ENCODE assay signal across 10 mouse cellular contexts in the genomic region with DNA sequence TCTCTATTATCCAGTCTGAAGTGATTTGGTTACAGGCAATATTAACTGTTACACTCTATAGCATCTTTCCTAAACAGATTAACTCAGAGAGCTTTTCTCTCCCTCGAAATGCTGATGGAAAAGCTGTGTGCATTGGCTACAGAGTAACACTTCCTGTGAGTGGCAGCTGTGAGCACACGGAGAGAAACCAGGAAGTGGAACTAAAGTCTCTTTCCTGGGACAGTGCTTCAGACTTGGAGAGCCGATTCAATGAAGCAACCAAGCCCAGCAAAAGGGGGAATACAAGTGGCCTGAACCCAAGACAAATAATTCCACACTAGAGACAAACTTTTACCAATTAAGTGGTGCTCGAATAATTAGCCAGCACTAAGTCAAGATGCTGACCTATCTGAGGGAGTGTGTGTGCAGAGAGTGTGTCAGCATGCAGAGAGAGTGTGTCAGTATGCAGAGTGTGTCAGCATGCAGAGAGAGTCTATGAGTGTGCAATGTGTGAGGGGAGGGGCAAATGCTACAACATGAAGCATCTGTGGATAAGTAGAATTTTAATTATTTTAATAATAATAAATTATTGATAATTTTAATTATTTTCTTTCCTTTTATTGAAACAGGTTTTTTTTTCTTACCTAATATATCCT.
DNase-seq lines count a peak whose midpoint lies in the region; ATAC-seq and TF ChIP-seq lines count a peak whose summit lies in the region.
"Had no signal": no experiment of that assay in that cellular context is flagged by ENCODE, and none has a peak within 500 bp of the region (broad histone marks: within the 10 kb centered on the region; RNA-seq: fewer than 3 reads in every experiment).

No protein-coding gene starts in this region.

- H3K9ac ChIP-seq in heart, embryonic 13.5 days = 0 out of 2 replicates have a peak overlapping the region, but pooled peaks have one; percentile 14
- H3K9ac ChIP-seq in heart, adult 2 months (ENCODE audit: low read depth, low read length) = no peak overlapping the region
- H3K9ac ChIP-seq in liver, embryonic 11.5 days (ENCODE audit: low read depth, low read length) = no peak overlapping the region
- H3K9ac ChIP-seq: liver, embryonic 14.5 days had no signal

- H3K36me3 ChIP-seq in heart, embryonic 13.5 days = no peaks in the 10 kb centered on the region
- H3K36me3 ChIP-seq in heart, adult 2 months (ENCODE audit: control insufficient read depth, insufficient read depth, low read length) = no peaks in the 10 kb centered on the region
- H3K36me3 ChIP-seq in liver, embryonic 11.5 days (ENCODE audit: control insufficient read depth, insufficient read depth, low read length) = no peaks in the 10 kb centered on the region

- H3K9me3 ChIP-seq in heart, embryonic 13.5 days = no peaks in the 10 kb centered on the region
- H3K9me3 ChIP-seq in liver, embryonic 11.5 days (ENCODE audit: control insufficient read depth, low read length) = no peaks in the 10 kb centered on the region

- no peak overlapping the region for H3K4me2 ChIP-seq in heart, embryonic 13.5 days
- no peak overlapping the region for H3K4me2 ChIP-seq in liver, embryonic 11.5 days

- intact Hi-C loops in heart, adult 2 months (cut with DNase I) = no loop called here

- no peak for TF ChIP-seq POLR2A in heart, adult 2 months (IDR thresholded peaks at IDR 0.05; ENCODE audit: insufficient read depth, low read depth, low read length)

- 40% methylated on average over 4 of the region's 4 CpGs for WGBS in heart, embryonic 13.5 days
- 22% methylated on average over 4 of the region's 4 CpGs for WGBS in heart, adult 2 months
- WGBS in liver, embryonic 11.5 days = 31% methylated on average over 4 of the region's 4 CpGs

- H3K27me3 ChIP-seq in heart, embryonic 13.5 days (replicated peaks) = no peaks in the 10 kb centered on the region
- no peaks in the 10 kb centered on the region for H3K27me3 ChIP-seq in heart, adult 2 months (ENCODE audit: control insufficient read depth, insufficient read depth, low read length)
- no peaks in the 10 kb centered on the region for H3K27me3 ChIP-seq in liver, embryonic 11.5 days (replicated peaks; ENCODE audit: control insufficient read depth, insufficient read depth, low read length)

- DNase-seq in heart, adult 2 months = no peak
- DNase-seq in 3T3-L1 (ENCODE audit: low read depth, low spot score) = peak; percentile 20
- peak; percentile 14 for DNase-seq in lung, postnatal 25 days (ENCODE audit: low spot score)
- no peak for DNase-seq in liver, embryonic 11.5 days (ENCODE audit: low spot score)
- DNase-seq in cerebellum, adult 9-11 months = no peak
- DNase-seq in ovary, postnatal 14 days (ENCODE audit: low spot score) = no peak
- DNase-seq: kidney, adult 11 months had no signal

- ATAC-seq in heart, embryonic 13.5 days (ENCODE audit: extremely low read depth, insufficient number of reproducible peaks, low FRiP score, low TSS enrichment) = no peak
- peak; percentile 64 for ATAC-seq in common myeloid progenitor, adult 5-6 weeks (replicated peaks; ENCODE audit: low read depth, poor library complexity, severe bottlenecking)
- no peak for ATAC-seq in liver, embryonic 11.5 days (replicated peaks; ENCODE audit: low FRiP score)

- peak overlapping the region; percentile 12; the same call in 1 of the 2 replicates for H3K27ac ChIP-seq in heart, embryonic 13.5 days (replicated peaks)
- no peak overlapping the region for H3K27ac ChIP-seq in heart, adult 2 months
- no peak overlapping the region for H3K27ac ChIP-seq in liver, embryonic 11.5 days (ENCODE audit: low read depth, low read length)
- H3K27ac ChIP-seq: liver, embryonic 14.5 days had no signal

- H3K79me2 ChIP-seq in heart, adult 2 months (replicated peaks; ENCODE audit: control insufficient read depth, insufficient read depth, low read length) = no peaks in the 10 kb centered on the region

- no peak overlapping the region for H3K4me3 ChIP-seq in heart, embryonic 13.5 days
- no peak overlapping the region for H3K4me3 ChIP-seq in heart, adult 2 months
- H3K4me3 ChIP-seq in liver, embryonic 11.5 days (ENCODE audit: low read depth, low read length) = no peak overlapping the region

- H3K4me1 ChIP-seq in heart, embryonic 13.5 days = peaks cover 15% of the 10 kb centered on the region
- H3K4me1 ChIP-seq in heart, adult 2 months (ENCODE audit: control insufficient read depth, insufficient read depth, low read length) = peaks cover 3% of the 10 kb centered on the region; the same call in 1 of the 2 replicates
- H3K4me1 ChIP-seq in liver, embryonic 11.5 days (replicated peaks; ENCODE audit: control insufficient read depth, insufficient read depth, low read length) = no peaks in the 10 kb centered on the region

- no peak for TF ChIP-seq CTCF in heart, adult 2 months (IDR thresholded peaks at IDR 0.05)

- TF ChIP-seq EP300 in heart, adult 2 months (IDR thresholded peaks at IDR 0.05; ENCODE audit: insufficient read depth, low read depth, low read length) = no peak

Comparison
In these comparisons a context has a peak if more than half of its experiments do, and no peak if none do; other contexts are left out.
1. DNase-seq: peak in 3T3-L1 (single experiment) and lung, postnatal 25 days (single experiment); none in heart, adult 2 months (0 of 2), liver, embryonic 11.5 days (single experiment), cerebellum, adult 9-11 months (single experiment) and ovary, postnatal 14 days (single experiment).